Mouse (Mus musculus) midbrain, embryonic 14.5 days (tissue): ENCODE measurements at regions not wholly inside any gene's neighbourhood (a gene's known extent, or its start where the extent isn't known, plus 50 kb on each side); places are given as distances from the start of the nearest gene placed in this dataset.
"Not testable (repeated sequence)": the region's sequence is repeated elsewhere in the genome, so short reads cannot be mapped to it uniquely, and the experiment has no call there.

Experiments
- ATAC-seq: fragments of 200-750 bp; cut with Nextera tagmentation; 2 replicates; pipeline ENCODE4 v1.8.0; 2017; ENCODE audit warnings: moderate number of reproducible peaks, moderate library complexity; ENCODE audit not compliant: low FRiP score, low TSS enrichment
- DNase-seq: peaks from one replicate; pipeline ENCODE4 v3.0.0-alpha.2; 2015
- H3K27ac ChIP-seq: fragments of 300-500 bp; sonication (generic); replicated peaks from 2 replicates; pipeline ENCODE4 v1.5.1; 2014; ENCODE audit warnings: mild to moderate bottlenecking, low read depth, low read length, moderate library complexity
- H3K27me3 ChIP-seq: fragments of 300-500 bp; sonication (generic); 2 replicates; pipeline ENCODE4 v1.6.1; 2014; ENCODE audit warnings: low read length, control low read depth, mixed read lengths; ENCODE audit not compliant: control insufficient read depth, insufficient read depth
- H3K36me3 ChIP-seq: fragments of 300-500 bp; sonication (generic); 2 replicates; pipeline ENCODE4 v1.6.1; 2014; ENCODE audit warnings: low read length, control low read depth; ENCODE audit not compliant: control insufficient read depth, insufficient read depth
- H3K4me1 ChIP-seq: fragments of 300-500 bp; sonication (generic); 2 replicates; pipeline ENCODE4 v1.6.1; 2014; ENCODE audit warnings: mild to moderate bottlenecking, antibody characterized with exemption, low read length, control low read depth; ENCODE audit not compliant: control insufficient read depth, insufficient read depth
- H3K4me2 ChIP-seq: fragments of 300-500 bp; sonication (generic); 2 replicates; pipeline ENCODE4 v1.6.1; 2014; ENCODE audit warnings: mild to moderate bottlenecking, low read length, moderate library complexity
- H3K4me3 ChIP-seq: fragments of 300-500 bp; sonication (generic); replicated peaks from 2 replicates; pipeline ENCODE4 v1.5.1; 2014; ENCODE audit warnings: low read depth, low read length
- H3K9ac ChIP-seq: fragments of 300-500 bp; sonication (generic); replicated peaks from 2 replicates; pipeline ENCODE4 v1.6.1; 2014; ENCODE audit warnings: mild to moderate bottlenecking, low read length, moderate library complexity
- H3K9me3 ChIP-seq: fragments of 300-500 bp; sonication (generic); 2 replicates; pipeline ENCODE4 v1.6.1; 2016; ENCODE audit warnings: low read length, control low read depth, mixed read lengths; ENCODE audit not compliant: control insufficient read depth
- WGBS: fragments of 180-500 bp; shearing (Covaris S2); extraction: QIAGEN DNeasy Blood & Tissue Kit; methylation state at CpG from one replicate; pipeline ENCODE4 v1.1.7; 2014; 5-methylcytosine and 5-hydroxymethylcytosine counted together

GRCm38 (mm10) chr5:40862349-40862748 is 845.6 kb downstream of the Rab28 start:
- not testable (repeated sequence) for H3K36me3 ChIP-seq, H3K4me3 ChIP-seq, H3K27me3 ChIP-seq, H3K4me2 ChIP-seq, ATAC-seq, H3K9me3 ChIP-seq, H3K4me1 ChIP-seq, H3K27ac ChIP-seq, H3K9ac ChIP-seq, DNase-seq
- 94% methylated on average over 7 of the region's 7 CpGs for WGBS
